Mouse (Mus musculus) lung, postnatal 0 days (tissue): ENCODE measurements around the gene Rnls.

Experiments used
- CTCF ChIP-seq: IDR thresholded peaks from 2 replicates; pipeline ENCODE4 v1.5.1; 2016; ENCODE audit warnings: antibody characterized with exemption, mild to moderate bottlenecking
- EP300 ChIP-seq: IDR thresholded peaks from 2 replicates; pipeline ENCODE4 v1.6.1; 2016; ENCODE audit warnings: antibody characterized with exemption, mild to moderate bottlenecking, control low read depth

DNA sequence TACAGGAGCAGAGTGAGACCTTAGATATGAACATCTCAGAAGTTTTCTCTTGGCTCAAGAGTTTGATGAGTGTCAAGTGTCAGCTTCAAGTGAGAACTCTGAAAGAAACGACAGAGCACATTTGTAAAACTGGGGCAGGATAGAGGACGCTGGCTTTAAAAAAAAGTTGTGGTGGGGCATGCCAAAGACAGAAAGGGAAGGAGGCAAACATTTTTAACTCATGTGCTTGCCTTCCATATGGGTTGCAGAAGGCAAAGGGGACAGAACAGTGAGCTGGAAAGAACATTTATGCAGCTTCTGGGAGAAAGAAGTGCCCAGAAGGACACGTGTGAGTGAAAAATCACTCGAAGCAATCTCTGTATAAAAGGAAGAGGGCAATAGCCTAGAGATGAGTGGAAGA, 75.0 kb downstream of the Rnls start:
- TF ChIP-seq CTCF (no peak), EP300 (no peak)
